Mouse (Mus musculus) stomach, postnatal 0 days (tissue): ENCODE results near the gene 1700012A03Rik. TPM values are rescaled to one million over a fixed set of nuclear protein-coding genes. Genes with fewer than 3 reads are reported as not detected.

Source experiments
- ATAC-seq: fragments of 200-750 bp; cut with Nextera tagmentation; 2 replicates; pipeline ENCODE4 v1.8.0; 2017; ENCODE audit not compliant: low FRiP score, low TSS enrichment
- DNase-seq: peaks from one replicate; pipeline ENCODE4 v3.0.0-alpha.2; 2016; ENCODE audit warnings: low spot score
- H3K27ac ChIP-seq: fragments of 300-500 bp; sonication (generic); replicated peaks from 2 replicates; pipeline ENCODE4 v1.5.1; 2014; ENCODE audit warnings: mild to moderate bottlenecking, control low read depth
- H3K27me3 ChIP-seq: fragments of 300-500 bp; sonication (generic); 2 replicates; pipeline ENCODE4 v1.6.1; 2014; ENCODE audit warnings: low read length; ENCODE audit not compliant: control insufficient read depth, insufficient read depth
- H3K36me3 ChIP-seq: fragments of 300-500 bp; sonication (generic); 2 replicates; pipeline ENCODE4 v1.6.1; 2014; ENCODE audit warnings: low read length, mixed read lengths; ENCODE audit not compliant: control insufficient read depth, insufficient read depth
- H3K4me1 ChIP-seq: fragments of 300-500 bp; sonication (generic); replicated peaks from 2 replicates; pipeline ENCODE4 v1.6.1; 2014; ENCODE audit warnings: antibody characterized with exemption; ENCODE audit not compliant: control insufficient read depth, insufficient read depth
- H3K4me2 ChIP-seq: fragments of 300-500 bp; sonication (generic); replicated peaks from 2 replicates; pipeline ENCODE4 v1.6.1; 2014; ENCODE audit warnings: low read depth, mild to moderate bottlenecking, control low read depth, moderate library complexity
- H3K4me3 ChIP-seq: fragments of 300-500 bp; sonication (generic); 2 replicates; pipeline ENCODE4 v1.5.1; 2014; ENCODE audit warnings: low read depth, low read length, control low read depth
- H3K9ac ChIP-seq: fragments of 300-500 bp; sonication (generic); 2 replicates; pipeline ENCODE4 v1.6.1; 2014; ENCODE audit warnings: mild to moderate bottlenecking, low read length, control low read depth, mixed read lengths
- H3K9me3 ChIP-seq: fragments of 300-500 bp; sonication (generic); 2 replicates; pipeline ENCODE4 v1.6.1; 2016; ENCODE audit warnings: low read length; ENCODE audit not compliant: control insufficient read depth
- CTCF ChIP-seq: IDR thresholded peaks from 2 replicates; pipeline ENCODE4 v1.5.1; 2016; ENCODE audit warnings: antibody characterized with exemption, low read depth, mild to moderate bottlenecking, moderate library complexity
- EP300 ChIP-seq: optimal IDR thresholded peaks from 2 replicates; pipeline ENCODE3; 2016; ENCODE audit warnings: antibody characterized with exemption
- WGBS: fragments of 180-500 bp; shearing (Covaris S2); extraction: QIAGEN DNeasy Blood & Tissue Kit; methylation state at CpG from one replicate; pipeline ENCODE4 v1.1.7; 2014; 5-methylcytosine and 5-hydroxymethylcytosine counted together
- polyA plus RNA-seq: library from polyadenylated mRNA; unstranded; fragments of >200 nt; fragmentation: Nextera tagmentation; extraction: Ambion mirVana; gene quantifications from 2 replicates; pipeline ENCODE4 v1.2.1, GENCODE M21; 2015

The 1700012A03Rik gene
- polyA plus RNA-seq = not detected in 2 replicates

DNA sequence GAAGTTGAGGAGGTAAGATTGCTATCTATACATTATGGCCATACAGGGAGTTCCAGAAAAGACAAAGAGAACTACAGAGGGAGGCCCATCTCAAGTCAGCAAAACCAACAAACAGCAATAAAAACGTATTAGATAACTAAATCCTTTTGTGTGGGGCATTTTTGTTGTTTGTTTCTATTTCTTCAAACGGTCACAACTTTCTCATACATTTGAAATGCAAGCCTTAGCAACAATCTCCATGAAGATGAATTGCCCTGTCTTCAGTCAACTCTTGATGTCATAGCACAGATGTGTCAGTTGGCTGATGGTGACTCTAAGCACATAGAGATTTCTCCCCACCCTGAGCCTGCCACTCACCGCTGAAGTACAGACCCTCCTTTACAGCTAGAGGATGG lies at the start of gene 1700012A03Rik:
1700012A03Rik (plus strand) TSS at position 296 of the 395 bp plus-strand sequence.
- no peaks in the 10 kb centered on the region for H3K27me3 ChIP-seq
- H3K36me3 ChIP-seq = no peaks in the 10 kb centered on the region
- no peak for ATAC-seq
- no peak for DNase-seq
- H3K9me3 ChIP-seq = no peaks in the 10 kb centered on the region
- no peak within 1 kb of the TSS for H3K27ac ChIP-seq
- no peak within 1 kb of the TSS for H3K9ac ChIP-seq
- TF ChIP-seq CTCF (no peak), EP300 (no peak)
- H3K4me1 ChIP-seq = no peaks in the 10 kb centered on the region
- H3K4me2 ChIP-seq = no peak within 1 kb of the TSS
- H3K4me3 ChIP-seq = no peak within 1 kb of the TSS
- 83% methylated on average over 3 of the region's 3 CpGs for WGBS

DNA sequence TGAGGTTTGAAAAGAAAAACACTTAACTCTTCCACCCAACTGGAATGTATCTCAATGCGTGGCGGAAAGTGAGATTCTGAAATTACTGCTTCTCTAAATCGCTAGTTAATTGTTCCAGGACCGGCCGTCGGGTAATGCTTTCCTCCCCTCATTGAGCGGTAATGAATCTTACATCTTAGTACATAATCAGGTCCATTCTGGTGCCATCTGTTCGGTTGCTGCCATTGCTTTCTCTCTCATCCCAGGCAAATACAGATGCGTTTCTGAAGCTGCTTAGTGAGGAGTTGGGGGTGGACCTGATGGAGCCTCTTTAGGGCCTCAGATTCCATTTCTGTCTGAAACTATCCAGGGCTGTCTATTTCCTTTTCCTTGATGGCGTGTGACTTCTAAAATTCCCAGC lies 45.8 kb upstream of the 1700012A03Rik start:
- ATAC-seq (no peak), DNase-seq (no peak)
- Histone ChIP-seq H3K9ac (no peak overlapping the region), H3K27me3 (no peaks in the 10 kb centered on the region), H3K4me1 (no peaks in the 10 kb centered on the region), H3K36me3 (no peaks in the 10 kb centered on the region), H3K4me2 (no peak overlapping the region), H3K4me3 (no peak overlapping the region), H3K27ac (no peak overlapping the region), H3K9me3 (no peaks in the 10 kb centered on the region)
- TF ChIP-seq CTCF (no peak), EP300 (no peak)
- WGBS = 87% methylated on average over 10 of the region's 10 CpGs

DNA sequence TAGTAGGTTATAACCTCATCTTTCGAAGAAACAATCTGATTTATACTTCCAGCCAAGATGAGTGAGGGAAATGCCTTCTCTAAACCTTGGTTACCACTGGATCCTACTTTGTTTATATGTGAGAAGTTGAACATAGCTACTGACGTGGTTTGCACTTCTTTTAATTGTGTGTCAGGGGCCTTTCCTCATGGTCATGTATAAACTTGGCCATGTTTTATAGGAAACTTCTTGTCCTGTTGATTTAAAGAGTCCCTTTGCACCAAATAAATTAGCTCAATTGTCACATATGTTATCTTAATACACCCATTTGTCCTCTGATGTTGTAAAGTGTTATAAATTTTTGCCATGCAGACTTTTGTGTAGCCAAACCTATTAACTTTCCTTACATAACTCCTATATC lies 44.1 kb upstream of the 1700012A03Rik start:
- TF ChIP-seq CTCF = no peak
- no peak for TF ChIP-seq EP300
- Histone ChIP-seq H3K4me2 (no peak overlapping the region), H3K9ac (no peak overlapping the region), H3K27me3 (no peaks in the 10 kb centered on the region), H3K36me3 (no peaks in the 10 kb centered on the region), H3K9me3 (no peaks in the 10 kb centered on the region), H3K27ac (no peak overlapping the region), H3K4me3 (no peak overlapping the region), H3K4me1 (no peaks in the 10 kb centered on the region)
- whole genome bisulfite sequencing = 56% methylated on average over 2 of the region's 2 CpGs
- DNase-seq (no peak), ATAC-seq (no peak)

DNA sequence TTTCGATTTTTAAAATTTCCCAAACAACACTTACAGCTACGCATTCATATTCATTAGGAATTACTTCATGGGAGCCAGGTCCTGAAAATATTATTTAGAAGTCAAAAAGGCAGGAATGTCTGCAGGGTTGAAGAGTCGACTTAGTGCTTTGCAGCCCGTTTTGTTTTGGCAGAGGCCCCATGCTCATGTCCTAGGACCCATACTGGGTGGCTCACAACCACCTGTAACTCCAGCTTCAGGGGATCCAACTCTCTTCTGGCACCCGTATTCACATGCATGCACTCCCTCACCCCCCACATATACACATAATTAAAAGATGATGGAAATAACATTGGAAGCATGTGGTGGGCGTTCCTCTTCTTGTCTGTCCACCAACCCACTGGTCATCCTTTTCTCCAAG lies 43.7 kb upstream of the 1700012A03Rik start:
- DNase-seq = no peak
- TF ChIP-seq EP300 (no peak), CTCF (no peak)
- ATAC-seq = no peak
- H3K27me3 ChIP-seq = no peaks in the 10 kb centered on the region
- H3K9ac ChIP-seq = no peak overlapping the region
- H3K4me1 ChIP-seq = no peaks in the 10 kb centered on the region
- no peak overlapping the region for H3K27ac ChIP-seq
- H3K9me3 ChIP-seq = no peaks in the 10 kb centered on the region
- no peak overlapping the region for H3K4me3 ChIP-seq
- 65% methylated on average over 6 of the region's 6 CpGs for WGBS
- H3K36me3 ChIP-seq = no peaks in the 10 kb centered on the region
- H3K4me2 ChIP-seq = no peak overlapping the region

DNA sequence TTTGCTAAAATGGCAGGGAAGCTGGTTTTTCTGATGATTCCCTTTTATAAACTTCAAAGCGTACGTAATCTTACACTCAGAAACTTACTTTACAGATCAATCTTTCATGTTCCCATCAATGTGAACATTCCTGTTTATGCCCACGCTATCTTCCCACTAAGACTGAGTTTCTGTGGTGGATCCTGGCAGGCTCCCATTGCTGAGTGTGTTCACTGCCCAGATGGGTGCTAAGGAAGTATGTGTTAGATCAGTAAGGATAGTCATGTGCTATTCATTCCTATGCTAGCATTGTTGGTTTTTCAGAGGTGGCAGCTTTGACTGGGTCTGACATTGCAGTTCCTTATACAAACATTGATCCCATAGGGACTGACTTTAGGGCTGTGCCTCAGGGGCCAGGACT lies 42.7 kb upstream of the 1700012A03Rik start:
- TF ChIP-seq CTCF (no peak), EP300 (no peak)
- no peak for ATAC-seq

DNA sequence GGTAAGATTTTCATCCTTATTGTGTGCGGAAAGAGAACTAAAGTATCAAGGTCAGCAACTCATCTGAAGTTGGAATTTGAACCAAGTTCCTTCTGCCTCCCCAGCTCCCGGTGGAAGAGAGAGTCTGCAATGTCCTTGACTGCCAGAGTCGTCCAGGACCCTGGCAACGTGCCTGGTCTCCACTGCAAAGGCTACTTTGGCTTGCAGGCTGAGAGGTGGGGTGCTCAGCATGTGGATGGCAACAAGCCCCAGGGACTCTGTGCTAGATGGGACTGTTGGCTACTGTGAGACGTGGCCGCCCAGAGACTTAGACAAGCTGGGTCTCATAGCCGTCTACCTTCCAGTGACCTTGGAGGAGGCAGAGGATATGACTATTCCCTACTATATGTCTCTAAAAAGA lies 33.2 kb upstream of the 1700012A03Rik start:
- no peak for DNase-seq
- H3K9ac ChIP-seq = no peak overlapping the region
- no peaks in the 10 kb centered on the region for H3K36me3 ChIP-seq
- peaks cover 5% of the 10 kb centered on the region; the same call in 1 of the 2 replicates for H3K4me1 ChIP-seq
- no peak for ATAC-seq
- no peak overlapping the region for H3K4me3 ChIP-seq
- WGBS = 74% methylated on average over 7 of the region's 7 CpGs
- no peaks in the 10 kb centered on the region for H3K27me3 ChIP-seq
- H3K9me3 ChIP-seq = no peaks in the 10 kb centered on the region
- H3K27ac ChIP-seq = no peak overlapping the region
- TF ChIP-seq EP300 (no peak), CTCF (no peak)
- H3K4me2 ChIP-seq = no peak overlapping the region

More for the DNA sequence above, 42.7 kb upstream of the 1700012A03Rik start:
- no peak for DNase-seq
- Histone ChIP-seq H3K9me3 (no peaks in the 10 kb centered on the region), H3K36me3 (no peaks in the 10 kb centered on the region), H3K4me2 (no peak overlapping the region), H3K4me1 (no peaks in the 10 kb centered on the region), H3K27ac (no peak overlapping the region), H3K9ac (no peak overlapping the region), H3K4me3 (no peak overlapping the region), H3K27me3 (no peaks in the 10 kb centered on the region)
- 87% methylated on average over 3 of the region's 3 CpGs for WGBS
